Mouse (Mus musculus): ENCODE data around the gene Aldh16a1. TPM values are rescaled to one million over a fixed set of nuclear protein-coding genes. Genes with fewer than 3 reads are reported as not detected.
"Not testable (repeated sequence)": the region's sequence is repeated elsewhere in the genome, so short reads cannot be mapped to it uniquely, and the experiment has no call there.

The Aldh16a1 gene
- total RNA-seq, 4 experiments from 2014 or later: 24.9 to 36.9 (median 29.2) TPM

DNA sequence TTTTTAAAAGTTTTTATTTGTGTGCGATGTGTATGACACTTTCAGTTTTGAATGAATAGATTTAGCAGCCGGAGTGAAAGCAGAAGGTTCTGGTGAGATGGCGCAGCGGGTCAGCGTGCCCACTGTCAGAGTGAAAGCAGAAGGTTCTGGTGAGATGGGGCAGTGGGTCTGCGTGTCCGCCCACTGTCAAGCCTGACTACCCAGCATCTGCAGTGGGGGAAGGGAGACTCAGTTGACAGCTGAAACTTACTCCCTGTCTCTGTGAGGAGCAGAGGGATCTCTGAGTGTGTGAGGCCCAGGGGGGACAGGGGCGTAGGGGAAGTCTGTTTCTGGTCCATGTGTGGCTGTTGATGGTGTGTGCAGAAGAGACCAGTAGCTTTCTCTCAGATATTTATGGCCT is 36.8 kb downstream of the Aldh16a1 start:
- DNase-seq (ENCODE audit: low spot score): no peak

DNA sequence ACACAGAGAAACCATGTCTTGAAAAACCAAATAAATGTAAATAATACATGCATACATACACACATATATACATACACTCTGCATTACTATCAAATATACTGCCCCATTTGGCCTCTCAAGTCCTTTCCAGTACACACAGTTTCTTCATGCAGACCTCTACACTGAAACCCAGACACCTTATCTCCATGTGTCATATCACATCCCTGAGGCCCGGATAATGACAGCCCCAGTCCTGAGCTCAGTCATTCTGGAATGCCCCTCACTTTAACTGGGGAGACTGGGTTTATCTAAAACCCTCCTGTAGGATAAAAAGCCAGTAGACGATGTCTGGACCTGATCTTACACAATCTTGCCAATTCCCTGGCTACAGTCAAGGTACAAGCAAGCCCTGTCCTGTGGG is 40.9 kb downstream of the Aldh16a1 start:
- DNase-seq (ENCODE audit: low spot score): no peak

DNA sequence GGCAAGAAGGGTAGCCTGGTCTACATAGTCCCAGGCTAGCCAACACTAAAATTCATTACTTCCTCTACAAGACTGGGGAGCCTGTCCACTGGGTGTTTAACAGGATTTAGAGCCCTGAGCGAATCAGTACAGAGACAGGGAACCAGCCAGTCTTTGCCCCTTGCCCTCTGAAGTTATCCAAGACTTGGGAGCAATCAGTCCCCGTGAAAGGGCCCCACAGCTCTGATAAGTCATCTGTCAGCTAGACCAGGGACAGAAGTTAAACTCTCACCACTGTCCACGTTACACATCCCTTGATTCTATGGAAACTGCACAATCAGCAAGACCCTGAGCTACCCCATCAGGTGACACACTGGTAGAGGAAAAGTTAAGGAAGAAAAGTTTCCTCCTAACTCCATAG is 41.9 kb downstream of the Aldh16a1 start:
- no peak for DNase-seq (ENCODE audit: low spot score)

DNA sequence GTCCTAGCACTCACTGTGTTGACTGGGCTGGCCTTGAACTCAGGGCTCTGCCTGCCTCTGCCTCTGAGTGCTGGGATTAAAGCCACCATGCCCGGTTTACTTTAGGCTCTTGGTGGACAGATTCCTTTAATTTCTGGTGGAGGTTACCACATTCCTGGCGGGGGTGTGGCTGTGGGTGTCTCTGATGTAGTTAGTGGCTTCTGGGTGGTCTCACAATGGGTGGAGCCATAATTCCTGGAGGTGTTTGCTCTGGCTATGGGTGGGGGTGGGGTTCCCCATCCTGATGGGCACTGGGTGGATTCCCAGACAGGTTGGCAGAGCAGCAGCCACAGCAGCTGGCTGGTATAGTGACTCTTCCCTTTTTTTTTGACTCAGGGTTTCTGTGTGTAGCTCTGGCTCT is 42.4 kb downstream of the Aldh16a1 start:
- DNase-seq (ENCODE audit: low spot score): no peak

DNA sequence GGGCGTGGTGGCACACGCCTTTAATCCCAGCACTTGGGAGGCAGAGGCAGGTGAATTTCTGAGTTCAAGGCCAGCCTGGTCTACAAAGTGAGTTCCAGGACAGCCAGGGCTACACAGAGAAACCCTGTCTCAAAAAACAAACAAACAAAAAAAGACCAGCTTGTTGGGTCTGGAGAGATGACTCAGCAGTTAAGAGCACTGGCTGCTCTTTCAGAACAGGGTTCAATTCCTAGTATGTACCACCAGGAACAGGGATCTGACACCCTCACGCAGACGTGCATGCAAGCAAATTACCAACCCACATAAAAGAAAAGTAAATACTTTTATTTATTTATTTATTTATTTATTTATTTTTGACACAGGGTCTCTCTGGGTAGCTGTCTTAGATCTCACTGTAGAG is 44.3 kb downstream of the Aldh16a1 start:
- DNase-seq (ENCODE audit: low spot score): not testable (repeated sequence)

DNA sequence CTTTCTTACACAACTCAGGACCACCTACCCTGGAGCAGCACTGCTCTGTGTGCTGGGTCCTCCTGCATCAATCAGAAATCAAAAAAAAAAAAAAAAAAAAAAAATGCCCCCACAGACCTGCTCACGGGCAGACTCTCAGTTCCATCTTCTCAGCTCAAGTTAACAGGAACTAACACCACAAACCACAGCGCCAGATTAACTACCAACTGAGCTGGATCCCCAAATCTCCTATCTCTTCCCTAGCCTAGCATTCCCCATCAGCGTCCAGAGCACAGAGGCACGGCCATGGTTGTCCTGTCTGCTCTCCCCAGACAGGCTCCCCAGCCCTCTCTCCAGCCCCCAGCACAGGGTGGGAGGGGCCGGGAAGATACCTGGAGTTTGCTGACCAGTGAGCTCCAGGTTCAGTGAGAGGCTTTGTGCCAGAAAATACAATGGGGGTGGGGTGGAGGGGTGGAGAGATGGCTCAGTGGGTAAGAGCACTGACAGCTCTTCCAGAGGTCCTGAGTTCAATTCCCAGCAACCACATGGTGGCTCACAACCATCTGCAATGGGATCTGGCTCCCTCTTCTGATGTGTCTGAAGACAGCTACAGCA is 47.2 kb downstream of the Aldh16a1 start:
- DNase-seq (ENCODE audit: low spot score): no peak

DNA sequence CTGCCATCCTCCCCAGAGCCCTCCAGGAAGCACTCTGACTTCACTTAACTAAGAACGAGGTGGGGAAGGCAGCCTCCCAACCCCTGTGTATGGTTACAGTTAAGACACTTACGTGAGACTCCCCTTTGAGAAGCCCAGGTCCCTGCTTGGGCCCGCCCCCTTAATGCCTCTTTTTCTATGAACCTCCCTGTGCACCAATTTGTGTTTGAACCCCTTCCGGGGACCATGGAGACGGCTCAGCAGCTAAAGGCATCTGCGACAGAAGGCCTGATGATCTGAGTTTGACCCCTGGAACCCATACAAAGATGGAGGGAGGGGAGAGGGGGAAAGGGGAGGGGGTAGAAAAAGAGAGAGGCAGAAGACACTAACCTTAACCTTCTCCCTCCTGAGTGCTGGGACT is 47.9 kb downstream of the Aldh16a1 start:
- DNase-seq (ENCODE audit: low spot score): no peak

DNA sequence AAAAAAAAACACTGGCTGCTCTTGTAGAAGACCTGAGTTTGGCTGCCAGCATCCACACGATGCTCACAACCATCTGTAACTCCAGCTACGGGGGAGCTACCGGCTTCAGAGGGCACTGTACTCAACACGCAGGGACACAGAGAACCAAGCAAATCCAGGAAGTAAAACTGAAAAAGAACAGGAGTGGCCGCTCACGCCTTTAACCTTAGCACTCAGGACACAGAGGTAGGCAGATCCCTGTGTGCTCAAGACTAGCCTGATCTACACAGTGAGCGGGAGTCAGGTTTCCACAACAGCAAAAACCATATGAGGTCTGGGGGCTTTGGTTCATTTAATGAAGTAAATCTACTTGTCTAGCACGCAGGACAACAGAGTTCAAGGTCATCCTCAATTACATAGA is 48.9 kb downstream of the Aldh16a1 start:
- no peak for DNase-seq (ENCODE audit: low spot score)

DNA sequence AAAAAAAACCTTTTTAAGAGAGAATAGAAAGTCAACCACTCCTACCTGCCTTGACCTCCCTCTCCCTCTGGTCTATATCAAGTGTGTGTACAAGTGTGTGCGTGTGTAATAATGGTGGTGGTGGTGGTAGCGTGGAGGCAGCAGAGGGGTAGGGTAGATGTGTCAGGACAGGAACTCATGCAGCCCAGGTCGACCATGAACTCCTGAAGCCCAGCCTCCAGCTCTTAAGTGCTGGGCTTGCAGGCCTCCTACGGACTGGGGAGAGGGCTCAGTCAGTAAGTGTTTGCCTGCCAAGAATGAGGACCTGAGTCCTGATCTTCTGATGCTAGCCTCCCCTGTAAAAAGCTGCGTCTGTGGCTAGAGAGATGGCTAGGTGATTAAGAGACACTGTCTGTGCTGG is 49.4 kb downstream of the Aldh16a1 start:
- no peak for DNase-seq (ENCODE audit: low spot score)

DNA sequence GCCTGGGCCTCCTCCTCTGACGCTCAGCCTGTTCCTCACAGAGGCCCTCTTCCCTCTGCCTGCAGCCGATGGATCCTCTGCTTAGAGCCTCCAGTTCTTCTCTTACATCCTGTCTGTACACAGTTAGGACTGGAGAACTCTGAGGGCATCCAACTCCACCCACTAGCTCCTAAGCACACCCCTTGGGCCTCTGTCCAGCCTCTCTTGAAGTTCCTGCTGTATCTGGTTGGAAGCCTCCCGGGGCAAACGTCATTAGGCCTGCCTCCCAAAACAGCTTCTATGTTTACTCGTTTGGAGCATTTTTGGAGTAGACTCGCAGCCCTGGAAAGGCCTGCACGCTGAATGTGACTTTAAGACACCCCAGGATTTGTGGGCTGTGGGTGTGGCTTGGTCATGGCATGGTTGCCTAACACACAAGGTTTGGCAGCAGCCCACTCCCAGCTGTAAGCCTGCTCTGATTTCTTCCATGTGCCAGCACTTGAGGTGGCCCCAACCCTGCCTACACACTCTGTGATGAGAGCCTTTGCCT is 50.7 kb downstream of the Aldh16a1 start, which contains the start of gene Fcgrt:
Gene Fcgrt (minus strand): TSS at position 200 of the 529 bp plus-strand sequence.
- DNase-seq (ENCODE audit: low spot score): peak; percentile 98

DNA sequence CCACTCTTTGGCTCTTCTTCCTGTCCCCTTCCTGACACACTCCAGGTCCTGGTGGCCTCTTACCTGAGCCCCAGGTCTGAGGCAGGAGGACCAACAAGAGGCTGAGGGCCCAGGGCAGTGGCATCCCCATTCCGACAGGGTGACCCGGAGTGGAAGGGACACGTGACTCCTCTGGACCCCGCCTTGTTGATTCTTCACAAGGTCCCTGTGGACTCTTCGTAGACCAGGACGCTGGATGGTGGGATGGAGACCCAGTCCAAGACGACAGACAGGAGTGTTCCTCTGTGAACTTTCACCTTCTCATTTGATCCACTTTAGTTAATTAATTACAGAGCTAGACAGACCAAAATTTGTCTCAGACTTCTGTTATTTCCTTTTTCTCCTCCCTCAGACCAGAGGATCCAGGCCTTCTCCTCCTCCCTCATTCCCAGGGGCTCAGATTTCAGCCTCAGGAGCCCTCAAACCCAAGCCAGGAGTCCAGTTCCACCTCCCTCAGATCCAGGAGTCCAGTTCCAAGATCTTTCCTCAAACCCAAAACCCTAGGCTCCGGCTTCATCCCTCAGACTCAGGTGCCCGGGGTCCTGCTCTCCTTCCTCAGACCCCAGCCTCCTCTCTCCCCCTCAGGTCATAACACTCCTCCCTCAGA is 51.3 kb downstream of the Aldh16a1 start:
- DNase-seq (ENCODE audit: low spot score): no peak

DNA sequence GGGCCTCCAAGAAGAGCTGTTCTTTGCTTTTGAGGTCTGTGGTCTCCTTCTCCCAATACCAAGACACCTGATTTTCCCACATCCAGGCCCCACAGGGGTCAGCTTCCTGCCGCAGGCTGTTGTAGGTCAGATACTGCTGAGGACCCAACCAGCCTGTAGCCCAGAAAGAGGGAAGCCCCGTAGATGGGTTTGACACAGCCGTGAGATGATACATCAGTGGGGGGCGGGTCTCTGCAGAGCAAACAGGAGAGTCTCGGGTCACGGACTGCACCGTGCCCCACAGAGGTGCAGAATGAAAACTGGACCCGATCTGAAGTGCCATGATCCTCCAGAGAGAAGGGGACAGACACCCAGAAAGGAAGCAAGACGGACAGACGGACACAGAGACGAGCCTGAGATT is 51.9 kb downstream of the Aldh16a1 start:
- no peak for DNase-seq (ENCODE audit: low spot score)

DNA sequence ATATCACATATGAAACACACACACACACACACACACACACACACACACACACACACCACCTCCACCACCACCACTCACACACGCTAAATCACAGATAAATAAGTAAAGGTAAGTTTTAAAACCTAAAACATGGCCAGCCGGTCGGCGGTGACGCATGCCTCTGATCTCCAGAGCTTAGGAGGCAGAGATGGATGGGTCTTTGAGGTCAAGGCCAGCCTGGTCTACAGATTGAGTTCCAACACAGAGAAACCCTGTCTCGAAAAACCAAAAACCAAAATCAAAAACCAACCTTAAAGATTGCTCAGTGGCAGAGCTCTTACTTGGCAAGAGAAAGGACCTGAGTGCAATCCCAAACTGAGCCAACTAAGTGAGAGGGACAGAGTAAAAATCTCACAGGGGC is 54.3 kb downstream of the Aldh16a1 start:
- no peak for DNase-seq (ENCODE audit: low spot score)

DNA sequence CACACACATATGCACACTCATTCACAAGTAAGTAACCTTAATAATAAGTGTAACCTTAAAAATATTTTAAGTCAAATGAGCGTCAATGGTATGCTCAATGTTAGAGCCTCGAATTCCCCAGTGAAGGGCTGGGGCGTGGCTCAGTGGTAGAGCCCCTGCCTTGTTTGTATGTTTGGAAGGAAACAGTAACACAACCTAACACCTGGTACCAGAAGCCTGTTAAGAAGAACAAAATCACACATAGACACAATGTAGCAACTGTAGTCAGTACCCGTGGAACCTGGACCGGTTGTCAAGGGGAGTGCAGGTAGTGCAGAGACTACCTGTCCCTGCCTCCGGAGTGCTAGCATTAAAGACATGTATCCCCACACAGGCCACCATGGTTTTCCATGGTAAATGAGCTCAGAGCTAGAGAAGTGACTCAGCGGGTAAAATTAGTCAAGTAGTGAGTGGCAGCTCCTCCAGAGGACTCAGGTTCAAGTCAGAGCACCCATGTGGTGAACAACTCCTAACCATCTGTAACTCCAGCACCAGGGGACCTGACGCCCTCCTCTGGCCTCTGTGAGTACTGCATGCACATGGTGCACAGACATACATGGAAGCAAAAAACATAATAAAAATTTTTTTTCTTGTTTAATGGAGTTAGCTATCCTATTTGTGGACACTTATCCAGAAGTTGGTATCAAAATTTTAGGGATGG is 55.7 kb downstream of the Aldh16a1 start:
- DNase-seq (ENCODE audit: low spot score): no peak

DNA sequence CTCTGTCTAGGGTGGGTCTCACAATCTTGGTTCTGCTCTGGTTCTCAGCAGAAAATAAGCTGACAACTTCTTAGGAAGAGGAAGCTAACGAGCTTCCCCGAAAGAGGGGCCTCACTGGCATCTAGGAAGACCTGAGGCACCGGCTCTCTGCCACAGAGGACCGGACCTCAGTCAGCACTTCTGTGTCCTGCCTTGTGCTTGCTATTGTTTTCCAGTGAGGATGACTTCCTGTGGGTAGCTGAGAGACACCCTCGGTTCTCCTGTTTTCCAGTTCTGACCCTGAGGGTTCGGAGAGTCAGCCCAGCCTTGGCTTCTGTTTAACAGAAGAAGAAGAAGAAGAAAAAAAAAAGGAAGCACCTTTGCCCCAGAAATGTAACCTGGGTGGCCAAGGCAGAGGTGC is 56.9 kb downstream of the Aldh16a1 start:
- no peak for DNase-seq (ENCODE audit: low spot score)

DNA sequence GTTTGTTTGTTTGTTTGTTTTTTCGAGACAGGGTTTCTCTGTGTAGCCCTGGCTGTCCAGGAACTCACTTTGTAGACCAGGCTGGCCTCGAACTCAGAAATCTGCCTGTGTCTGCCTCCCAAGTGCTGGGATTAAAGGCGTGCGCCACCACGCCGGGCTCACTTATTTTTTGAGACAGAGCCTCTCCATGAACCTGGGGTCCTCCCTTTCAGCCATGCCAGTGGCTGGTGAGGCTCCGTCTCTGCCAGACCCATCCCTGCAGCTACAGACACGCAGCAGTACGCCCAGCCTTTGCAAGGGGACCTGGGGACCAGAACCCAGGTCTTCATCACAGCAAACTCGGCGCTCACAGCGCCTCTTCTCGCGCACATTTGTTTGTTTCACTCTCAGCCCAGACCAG is 58.4 kb downstream of the Aldh16a1 start:
- not testable (repeated sequence) for DNase-seq (ENCODE audit: low spot score)

DNA sequence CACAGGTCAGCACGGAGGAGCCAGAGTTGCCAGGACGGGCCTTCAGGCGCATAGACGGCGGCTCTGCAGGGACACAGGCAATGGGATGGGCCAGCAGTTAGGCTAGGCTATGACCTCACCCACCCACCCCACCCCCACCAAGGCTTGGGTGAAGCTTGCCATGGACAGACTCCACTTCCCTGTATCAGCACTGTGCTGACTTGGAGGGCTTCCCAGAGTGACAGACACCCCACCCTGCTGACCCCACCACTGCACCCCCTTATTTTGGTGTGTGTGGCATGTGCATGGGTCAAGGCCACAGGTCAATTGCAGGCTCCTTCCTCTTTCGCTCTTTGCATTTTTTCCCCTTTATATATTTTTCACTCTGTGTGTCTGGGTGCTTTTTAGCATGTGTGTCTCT is 59.0 kb downstream of the Aldh16a1 start:
- no peak for DNase-seq (ENCODE audit: low spot score)

DNA sequence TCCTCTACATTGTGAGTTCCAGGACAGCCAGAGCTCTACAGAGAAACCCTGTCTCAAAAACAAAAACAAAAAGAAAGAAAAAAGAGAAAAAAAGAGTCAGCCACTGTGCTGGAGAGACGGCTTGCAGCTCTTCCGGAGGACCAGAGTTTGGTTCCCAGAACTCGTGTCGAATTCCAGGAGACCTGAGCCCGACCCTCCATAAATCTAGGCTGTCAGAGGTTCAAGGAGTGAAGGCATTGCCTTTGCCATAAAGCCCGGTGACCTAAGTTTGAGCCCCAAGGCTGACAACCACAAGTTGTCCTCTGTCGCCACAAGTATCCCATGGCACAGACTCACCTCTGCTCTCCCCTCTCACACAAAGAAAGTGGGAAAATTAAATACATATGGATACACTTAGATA is 60.3 kb downstream of the Aldh16a1 start:
- DNase-seq (ENCODE audit: low spot score): no peak

DNA sequence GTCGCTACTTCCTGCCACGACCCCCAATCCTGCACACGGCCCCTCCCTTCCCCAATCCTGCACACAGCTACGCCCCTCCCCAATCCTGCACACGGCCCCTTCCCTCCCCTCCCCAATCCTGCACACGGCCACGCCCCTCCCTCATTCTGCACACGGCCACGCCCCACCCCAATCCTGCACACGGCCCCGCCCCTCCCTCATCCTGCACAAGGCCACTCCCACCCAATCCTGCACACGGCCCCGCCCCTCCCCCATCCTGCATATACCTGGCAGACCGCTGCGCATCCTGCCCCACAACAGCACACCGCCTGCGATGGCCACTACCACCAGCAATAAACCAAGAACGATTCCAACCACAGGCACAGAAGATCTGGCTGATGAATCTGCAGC is 60.9 kb downstream of the Aldh16a1 start:
- DNase-seq (ENCODE audit: low spot score): no peak

DNA sequence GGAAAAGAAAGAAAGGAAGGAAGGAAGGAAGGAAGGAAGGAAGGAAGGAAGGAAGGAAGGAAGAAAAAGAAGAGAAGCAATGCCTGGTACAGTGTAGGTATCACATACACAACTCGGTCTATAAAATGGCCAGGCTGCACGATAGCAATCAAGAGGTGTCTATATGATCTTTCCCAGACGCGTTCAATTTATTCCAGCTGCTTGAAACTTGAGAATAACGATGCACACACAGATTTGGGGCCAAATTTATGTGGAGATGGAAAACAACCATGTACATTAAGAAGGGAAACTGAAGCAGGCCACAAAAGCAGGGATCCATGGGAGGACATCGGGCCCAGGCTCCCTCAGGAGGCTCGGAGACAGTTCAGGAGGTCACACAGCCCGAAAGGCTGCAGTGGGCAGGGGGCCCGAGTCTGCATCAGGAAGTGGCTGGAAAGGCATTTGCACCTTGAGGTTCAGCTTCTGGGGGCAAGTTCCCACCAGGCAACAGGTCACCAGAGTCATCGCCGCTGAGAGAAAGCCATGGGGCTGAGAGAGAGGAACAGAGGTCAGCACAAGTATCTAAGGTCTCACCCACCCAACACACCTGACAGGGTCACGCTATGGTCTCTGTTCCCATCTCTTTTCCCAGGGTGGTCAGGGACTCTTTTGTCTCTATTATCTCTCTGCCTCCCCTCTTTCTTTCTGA is 61.4 kb downstream of the Aldh16a1 start:
- no peak for DNase-seq (ENCODE audit: low spot score)

DNA sequence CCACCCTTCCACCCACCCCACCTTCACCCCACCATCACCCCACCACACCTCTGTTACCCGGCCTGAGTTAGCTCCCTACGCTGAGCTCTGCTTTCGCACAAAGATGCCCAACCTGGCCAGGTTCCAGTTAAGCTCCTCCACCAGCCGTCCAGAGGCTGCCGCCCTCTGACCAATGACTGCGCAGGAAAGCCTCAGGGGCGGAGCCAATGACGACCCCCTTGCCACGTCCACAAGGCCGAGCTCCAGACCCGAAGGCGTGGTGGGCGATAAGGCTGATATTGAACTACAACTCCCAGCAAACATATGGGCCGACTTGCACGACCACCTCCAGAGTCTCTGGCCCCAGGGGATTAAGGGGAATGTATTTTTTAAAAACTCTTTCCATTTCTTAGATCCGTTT is 62.3 kb downstream of the Aldh16a1 start, which contains the start of gene Rcn3:
Gene Rcn3 (minus strand): TSS at position 174 of the 400 bp plus-strand sequence.
- DNase-seq (ENCODE audit: low spot score): peak; percentile 82

Measured in heart, adult 8-10 months (tissue).